Mouse (Mus musculus) thymus, adult 2 months (tissue): Measurements from ENCODE around the gene Inafm2.

Experiments used
- CTCF ChIP-seq: fragments of 200-500 bp; IDR thresholded peaks from 2 replicates; pipeline ENCODE4 v1.5.1; 2012; ENCODE audit warnings: mild to moderate bottlenecking, control low read depth, low read length, moderate library complexity, borderline replicate concordance; ENCODE audit not compliant: control insufficient read depth, poor library complexity, insufficient read depth; ENCODE audit errors: extremely low read depth
- POLR2A ChIP-seq: fragments of 200-500 bp; IDR thresholded peaks from 2 replicates; pipeline ENCODE4 v1.6.1; 2012; ENCODE audit warnings: mild to moderate bottlenecking, low read length, control low read depth, moderate library complexity; ENCODE audit not compliant: control insufficient read depth, poor library complexity, insufficient read depth; ENCODE audit errors: extremely low read depth

- TF ChIP-seq CTCF (no peak), POLR2A (no peak)
These were observed 35.6 kb downstream of the Inafm2 start for GRCm38 (mm10) chr2:118781115-118781514.
